Mouse (Mus musculus) intestine, embryonic 15.5 days (tissue): ENCODE data around the gene Fnip1. TPM values are rescaled to one million over a fixed set of nuclear protein-coding genes. Genes with fewer than 3 reads are reported as not detected.
"Not testable (repeated sequence)": the region's sequence is repeated elsewhere in the genome, so short reads cannot be mapped to it uniquely, and the experiment has no call there.

Source experiments
- ATAC-seq: fragments of 200-750 bp; cut with Nextera tagmentation; 2 replicates; pipeline ENCODE4 v1.8.0; 2017; ENCODE audit warnings: moderate TSS enrichment, moderate library complexity
- H3K27ac ChIP-seq: fragments of 300-500 bp; sonication (generic); 2 replicates; pipeline ENCODE4 v1.5.1; 2015; ENCODE audit warnings: mild to moderate bottlenecking, inconsistent platforms
- H3K27me3 ChIP-seq: fragments of 300-500 bp; sonication (generic); replicated peaks from 2 replicates; pipeline ENCODE4 v1.6.1; 2015; ENCODE audit warnings: inconsistent platforms
- H3K36me3 ChIP-seq: fragments of 300-500 bp; sonication (generic); 2 replicates; pipeline ENCODE4 v1.6.1; 2015; ENCODE audit warnings: inconsistent platforms
- H3K4me1 ChIP-seq: fragments of 300-500 bp; sonication (generic); replicated peaks from 2 replicates; pipeline ENCODE4 v1.6.1; 2015; ENCODE audit warnings: inconsistent platforms
- H3K4me2 ChIP-seq: fragments of 300-500 bp; sonication (generic); replicated peaks from 2 replicates; pipeline ENCODE4 v1.6.1; 2015; ENCODE audit warnings: mild to moderate bottlenecking, inconsistent platforms
- H3K4me3 ChIP-seq: fragments of 300-500 bp; sonication (generic); replicated peaks from 2 replicates; pipeline ENCODE4 v1.5.1; 2015; ENCODE audit warnings: inconsistent platforms
- H3K9ac ChIP-seq: fragments of 300-500 bp; sonication (generic); 2 replicates; pipeline ENCODE4 v1.6.1; 2015; ENCODE audit warnings: inconsistent platforms
- H3K9me3 ChIP-seq: fragments of 300-500 bp; sonication (generic); 2 replicates; pipeline ENCODE4 v1.6.1; 2016; ENCODE audit warnings: inconsistent platforms
- WGBS: fragments of 180-500 bp; shearing (Covaris S2); methylation state at CpG from one replicate; pipeline ENCODE4 v1.1.7; 2015; 5-methylcytosine and 5-hydroxymethylcytosine counted together
- polyA plus RNA-seq: library from polyadenylated mRNA; unstranded; fragments of >200 nt; fragmentation: Nextera tagmentation; extraction: Ambion mirVana; gene quantifications from 2 replicates; pipeline ENCODE4 v1.2.1, GENCODE M21; 2015

The Fnip1 gene
- polyA plus RNA-seq = 8.6 and 10.6 TPM in 2 replicates

DNA sequence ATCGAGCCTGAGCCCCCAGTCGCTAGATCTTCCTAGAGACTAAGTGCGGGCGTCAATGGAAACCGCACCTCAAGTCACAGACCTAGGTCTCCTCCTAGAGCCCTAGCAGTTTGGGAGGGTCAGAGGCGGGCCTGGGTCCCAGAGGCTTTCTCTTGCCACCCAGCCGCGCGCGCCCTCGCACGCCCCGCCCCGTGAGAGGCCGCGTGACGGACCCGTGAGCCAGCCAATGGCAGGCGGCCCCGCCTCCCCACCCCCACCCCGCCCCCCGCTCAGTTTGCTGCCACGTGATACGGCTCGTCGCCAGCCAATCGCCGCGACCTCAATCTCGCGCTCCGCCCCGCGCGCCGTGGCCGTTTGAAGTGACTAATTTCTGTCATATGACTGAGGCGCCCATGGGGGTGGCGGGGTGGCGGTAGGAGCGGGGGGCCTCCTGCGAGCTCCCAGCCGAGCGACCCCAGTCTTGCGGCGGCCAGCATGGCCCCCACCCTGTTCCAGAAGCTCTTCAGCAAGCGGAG is at the start of gene Fnip1:
TSS of gene Fnip1 (plus strand) at position 377 of the 515 bp plus-strand sequence.
- Histone ChIP-seq H3K4me3 (peak within 1 kb of the TSS; percentile 97), H3K27ac (peak within 1 kb of the TSS; percentile 88), H3K27me3 (no peaks in the 10 kb centered on the region), H3K9me3 (no peaks in the 10 kb centered on the region), H3K4me1 (0 out of 2 replicates have a peak, but pooled peaks cover 4% of the 10 kb centered on the region), H3K36me3 (no peaks in the 10 kb centered on the region), H3K9ac (peak within 1 kb of the TSS; percentile 89), H3K4me2 (peak within 1 kb of the TSS; percentile 57)
- ATAC-seq = peak; percentile 97
- 0% methylated on average over 47 of the region's 47 CpGs for WGBS

DNA sequence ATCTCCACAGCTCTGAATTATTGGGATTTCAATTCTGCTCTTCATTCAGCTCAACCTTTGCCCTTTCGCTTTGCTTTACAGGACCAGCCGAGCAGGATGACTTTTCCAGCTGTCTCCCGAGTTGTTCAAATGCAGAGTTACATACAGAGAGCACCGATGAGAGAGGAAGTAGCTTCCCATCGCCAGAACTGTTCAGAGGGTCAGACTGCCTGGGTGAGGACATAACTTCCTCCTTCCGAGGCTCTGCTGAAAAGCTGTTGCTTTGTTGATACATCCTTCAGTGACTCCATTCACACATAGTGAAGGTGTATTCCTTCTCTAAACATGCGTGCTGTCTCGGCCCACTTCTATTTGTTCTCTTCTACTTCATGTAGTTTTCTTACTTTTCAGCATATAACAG is 47.6 kb upstream of the Fnip1 start:
- no peaks in the 10 kb centered on the region for H3K27me3 ChIP-seq
- no peak overlapping the region for H3K27ac ChIP-seq
- no peaks in the 10 kb centered on the region for H3K36me3 ChIP-seq
- no peak overlapping the region for H3K9ac ChIP-seq
- no peak for ATAC-seq
- WGBS = 54% methylated on average over 8 of the region's 8 CpGs
- no peak overlapping the region for H3K4me3 ChIP-seq
- no peaks in the 10 kb centered on the region for H3K4me1 ChIP-seq
- H3K9me3 ChIP-seq = no peaks in the 10 kb centered on the region
- H3K4me2 ChIP-seq = no peak overlapping the region

DNA sequence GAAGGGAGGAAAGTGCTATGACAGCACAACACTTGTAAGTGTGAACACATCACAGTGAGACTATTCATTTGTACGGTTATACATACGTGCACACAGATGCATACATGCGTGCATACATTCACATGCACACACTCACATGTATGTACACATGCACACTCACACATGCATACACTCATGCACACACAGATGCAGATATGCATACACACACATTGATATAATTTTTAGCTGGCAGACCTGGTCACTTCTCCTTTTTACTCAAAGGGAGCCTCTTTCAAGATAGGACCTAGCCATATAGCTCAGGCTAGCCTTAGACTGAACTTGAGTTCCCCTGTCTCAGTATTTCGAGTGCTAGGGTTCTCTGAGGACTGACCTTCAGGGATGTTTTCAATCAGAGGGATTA is 46.7 kb upstream of the Fnip1 start:
- Histone ChIP-seq H3K36me3 (no peaks in the 10 kb centered on the region), H3K4me3 (no peak overlapping the region), H3K4me2 (no peak overlapping the region), H3K4me1 (no peaks in the 10 kb centered on the region), H3K9ac (no peak overlapping the region), H3K27me3 (no peaks in the 10 kb centered on the region), H3K9me3 (no peaks in the 10 kb centered on the region), H3K27ac (no peak overlapping the region)
- no peak for ATAC-seq
- 85% methylated on average over 4 of the region's 4 CpGs for WGBS

DNA sequence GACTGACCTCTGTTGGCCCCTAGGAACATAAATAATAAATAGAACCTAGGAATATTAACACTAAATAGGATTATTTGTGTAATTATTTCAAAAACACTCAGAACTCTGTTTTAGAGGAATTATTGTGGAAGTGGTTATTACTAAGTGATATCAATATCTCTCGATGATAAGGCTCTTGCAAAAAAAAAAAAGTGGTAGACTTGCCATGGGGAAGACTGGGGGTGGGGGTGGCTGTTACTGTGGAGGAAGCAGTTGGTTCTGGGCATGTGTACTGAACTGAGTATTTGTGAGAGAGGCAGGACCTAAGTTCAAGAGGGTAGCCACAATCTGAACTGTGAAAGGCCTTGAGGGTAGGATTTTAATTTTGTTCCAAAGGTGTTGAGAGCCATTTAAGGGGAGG is 41.3 kb upstream of the Fnip1 start:
- Histone ChIP-seq H3K9me3 (no peaks in the 10 kb centered on the region), H3K9ac (no peak overlapping the region), H3K4me3 (no peak overlapping the region), H3K27ac (no peak overlapping the region), H3K36me3 (no peaks in the 10 kb centered on the region), H3K27me3 (no peaks in the 10 kb centered on the region), H3K4me2 (no peak overlapping the region), H3K4me1 (no peaks in the 10 kb centered on the region)
- ATAC-seq = no peak
- WGBS = 68% methylated on average over 1 of the region's 1 CpGs

DNA sequence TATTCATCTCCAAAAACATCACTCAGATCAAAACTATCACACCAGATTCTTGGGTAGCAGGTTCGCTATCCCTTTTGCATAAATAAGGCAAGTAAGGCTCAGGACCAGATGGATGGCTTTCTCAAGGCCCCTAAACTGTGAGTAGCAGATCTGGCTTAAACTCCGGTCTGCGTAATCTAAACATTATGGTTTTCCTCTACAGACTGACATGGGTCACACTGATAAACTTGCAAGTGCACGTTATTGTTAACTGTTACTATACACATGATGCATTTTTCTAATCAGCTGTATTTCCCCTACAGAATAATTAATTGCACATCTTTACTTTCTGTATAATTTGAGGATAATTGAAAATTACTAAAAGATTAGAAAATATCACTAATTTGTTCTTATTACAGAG is 39.9 kb upstream of the Fnip1 start:
- Histone ChIP-seq H3K4me2 (no peak overlapping the region), H3K27me3 (no peaks in the 10 kb centered on the region), H3K4me3 (no peak overlapping the region), H3K9ac (no peak overlapping the region), H3K4me1 (no peaks in the 10 kb centered on the region), H3K9me3 (no peaks in the 10 kb centered on the region), H3K27ac (no peak overlapping the region), H3K36me3 (no peaks in the 10 kb centered on the region)
- no peak for ATAC-seq
- 47% methylated on average over 4 of the region's 4 CpGs for WGBS

DNA sequence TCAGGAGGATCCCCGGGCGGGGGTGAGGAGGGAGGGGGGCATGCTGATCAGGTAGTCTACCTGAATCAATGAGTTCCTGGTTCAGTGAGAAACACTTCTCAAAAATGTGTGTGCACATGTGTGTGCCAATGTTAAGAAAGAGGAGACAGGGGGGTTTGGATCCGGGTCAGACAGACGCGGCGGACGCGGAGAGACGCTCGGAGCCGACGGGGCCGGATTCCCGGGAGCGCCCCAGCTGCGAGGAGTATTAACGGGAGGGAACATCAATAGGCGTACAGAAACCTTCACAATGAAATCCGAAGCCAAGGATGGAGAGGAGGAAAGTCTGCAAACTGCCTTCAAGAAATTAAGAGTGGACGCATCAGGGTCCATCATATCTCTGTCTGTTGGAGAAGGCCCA is 37.2 kb upstream of the Fnip1 start:
- not testable (repeated sequence) for H3K27ac ChIP-seq, H3K4me2 ChIP-seq, H3K36me3 ChIP-seq, ATAC-seq, H3K4me1 ChIP-seq, H3K27me3 ChIP-seq, H3K9me3 ChIP-seq, H3K4me3 ChIP-seq, H3K9ac ChIP-seq
- 93% methylated on average over 20 of the region's 20 CpGs for WGBS

DNA sequence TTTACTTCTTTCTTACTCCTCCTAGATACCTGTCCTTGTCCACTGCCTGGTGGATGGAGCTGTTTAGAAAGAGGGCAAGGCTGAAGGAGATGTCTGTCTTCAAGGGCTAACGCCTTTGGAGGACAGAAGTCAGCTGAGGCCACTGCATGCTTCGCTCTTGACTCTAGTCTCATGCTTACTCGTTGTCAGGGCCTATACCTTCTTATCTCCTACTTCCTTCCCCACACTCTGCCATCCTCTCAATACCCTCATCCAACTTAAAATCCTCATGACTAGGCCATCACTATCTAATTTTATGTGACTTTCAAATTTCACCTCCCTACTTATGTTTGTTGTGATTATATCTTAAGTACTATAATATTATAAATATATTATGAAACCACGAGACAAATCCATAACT is 33.1 kb upstream of the Fnip1 start:
- no peaks in the 10 kb centered on the region for H3K27me3 ChIP-seq
- no peak for ATAC-seq
- no peaks in the 10 kb centered on the region for H3K4me1 ChIP-seq
- H3K4me2 ChIP-seq = no peak overlapping the region
- H3K9ac ChIP-seq = no peak overlapping the region
- no peak overlapping the region for H3K4me3 ChIP-seq
- WGBS = 78% methylated on average over 4 of the region's 4 CpGs
- H3K27ac ChIP-seq = no peak overlapping the region
- H3K9me3 ChIP-seq = no peaks in the 10 kb centered on the region
- no peaks in the 10 kb centered on the region for H3K36me3 ChIP-seq

DNA sequence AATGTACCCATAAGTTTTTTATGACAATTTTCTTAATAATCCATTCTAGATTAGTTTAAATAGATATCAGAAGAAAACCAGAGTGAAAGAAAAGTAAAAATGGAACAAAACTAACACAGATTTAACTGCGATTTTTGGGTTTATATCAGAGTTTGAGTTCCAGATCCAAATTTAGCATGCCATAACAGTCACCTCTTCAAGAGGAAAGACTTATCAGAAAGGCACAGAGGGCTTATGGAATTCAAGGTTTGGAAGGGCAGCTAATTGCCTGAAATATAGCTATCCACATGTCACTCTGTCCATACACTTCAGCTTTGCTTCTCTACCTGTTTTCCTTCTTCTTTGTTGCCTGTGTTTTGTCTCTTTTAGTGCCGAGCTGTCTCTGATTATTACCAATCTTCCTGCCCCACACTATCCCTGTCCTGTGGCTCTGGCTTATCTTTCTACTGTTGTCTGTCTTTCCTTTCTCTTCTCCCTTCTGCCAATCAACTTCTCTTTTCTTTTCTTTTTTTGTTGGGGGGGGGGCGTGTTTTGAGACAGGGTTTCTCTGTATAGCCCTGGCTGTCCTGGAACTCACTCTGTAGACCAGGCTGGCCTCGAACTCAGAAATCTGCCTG is 31.0 kb upstream of the Fnip1 start:
- Histone ChIP-seq H3K4me3 (no peak overlapping the region), H3K4me2 (no peak overlapping the region), H3K9ac (no peak overlapping the region), H3K27me3 (no peaks in the 10 kb centered on the region), H3K36me3 (no peaks in the 10 kb centered on the region), H3K27ac (no peak overlapping the region), H3K9me3 (no peaks in the 10 kb centered on the region), H3K4me1 (no peaks in the 10 kb centered on the region)
- no peak for ATAC-seq
- 82% methylated on average over 4 of the region's 4 CpGs for WGBS

DNA sequence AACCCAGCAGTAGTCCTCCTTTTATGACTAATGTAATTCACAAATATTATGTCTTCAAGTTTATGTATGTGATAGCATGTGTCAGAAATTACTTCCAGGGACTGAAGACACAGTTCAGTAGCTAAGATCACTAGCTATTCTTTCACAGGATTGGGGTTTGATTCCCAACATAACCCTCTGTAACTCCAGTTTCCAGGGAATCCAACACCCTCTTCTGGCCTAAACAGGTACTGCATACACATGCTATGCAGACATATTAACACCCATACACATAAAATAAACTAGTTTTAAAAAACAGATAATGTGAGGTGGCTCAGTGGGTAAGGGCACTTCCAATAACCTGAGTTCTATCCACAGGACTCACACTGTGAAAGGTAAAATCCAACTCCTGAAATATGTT is 27.4 kb upstream of the Fnip1 start:
- H3K4me3 ChIP-seq = no peak overlapping the region
- H3K27ac ChIP-seq = no peak overlapping the region
- H3K4me1 ChIP-seq = no peaks in the 10 kb centered on the region
- ATAC-seq = no peak
- no peaks in the 10 kb centered on the region for H3K36me3 ChIP-seq
- no peak overlapping the region for H3K9ac ChIP-seq
- no peaks in the 10 kb centered on the region for H3K9me3 ChIP-seq
- no peaks in the 10 kb centered on the region for H3K27me3 ChIP-seq
- no peak overlapping the region for H3K4me2 ChIP-seq

DNA sequence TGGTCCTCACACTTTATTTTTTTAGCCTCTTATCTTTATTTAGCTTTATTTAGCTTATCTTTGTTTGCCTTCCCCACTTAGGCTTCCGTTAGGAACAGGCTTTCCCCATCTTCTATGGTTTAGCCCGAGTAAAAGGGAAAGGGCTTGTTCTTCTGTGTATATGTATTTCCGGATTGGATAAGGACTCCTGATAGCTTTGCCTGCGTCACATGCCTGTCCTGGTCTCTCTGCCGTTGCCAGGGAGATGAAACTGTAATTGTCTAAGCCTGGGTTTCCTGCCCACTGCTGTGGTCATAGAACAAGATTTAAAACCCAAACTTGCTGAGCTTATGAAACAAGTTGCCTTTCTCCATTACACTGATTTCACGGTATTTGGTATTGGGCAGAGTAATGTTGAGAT is 25.0 kb upstream of the Fnip1 start:
- ATAC-seq = peak; percentile 56; the same call in 1 of the 2 replicates
- H3K9ac ChIP-seq = no peak overlapping the region
- no peak overlapping the region for H3K4me3 ChIP-seq
- no peak overlapping the region for H3K27ac ChIP-seq
- H3K4me1 ChIP-seq = no peaks in the 10 kb centered on the region
- peak overlapping the region; percentile 24; the same call in 1 of the 2 replicates for H3K4me2 ChIP-seq
- H3K36me3 ChIP-seq = no peaks in the 10 kb centered on the region
- 13% methylated on average over 6 of the region's 6 CpGs for WGBS
- H3K27me3 ChIP-seq = no peaks in the 10 kb centered on the region
- no peaks in the 10 kb centered on the region for H3K9me3 ChIP-seq

DNA sequence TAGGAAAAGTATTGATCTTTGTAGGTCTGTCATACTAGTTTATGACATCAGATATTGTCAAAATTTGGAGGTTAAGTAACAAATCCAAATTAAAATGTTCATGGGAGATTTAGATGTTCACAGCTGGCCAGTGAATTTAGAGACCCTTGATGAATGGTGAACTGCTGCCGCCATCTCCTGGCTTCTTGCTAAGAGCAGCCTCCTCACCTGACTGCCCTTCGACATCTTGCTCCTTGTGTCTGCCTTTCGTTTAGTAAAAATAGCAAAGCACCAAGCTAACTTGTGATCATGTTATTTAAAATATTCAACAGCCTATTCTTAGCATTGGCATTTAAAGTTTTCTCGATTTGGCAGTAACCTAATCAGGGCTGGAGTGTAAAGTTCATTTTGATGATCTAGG is 15.0 kb upstream of the Fnip1 start:
- no peak overlapping the region for H3K4me2 ChIP-seq
- no peaks in the 10 kb centered on the region for H3K4me1 ChIP-seq
- ATAC-seq = no peak
- H3K27me3 ChIP-seq = no peaks in the 10 kb centered on the region
- H3K36me3 ChIP-seq = no peaks in the 10 kb centered on the region
- no peak overlapping the region for H3K9ac ChIP-seq
- H3K9me3 ChIP-seq = no peaks in the 10 kb centered on the region
- H3K27ac ChIP-seq = no peak overlapping the region
- WGBS = 69% methylated on average over 4 of the region's 4 CpGs
- H3K4me3 ChIP-seq = no peak overlapping the region

DNA sequence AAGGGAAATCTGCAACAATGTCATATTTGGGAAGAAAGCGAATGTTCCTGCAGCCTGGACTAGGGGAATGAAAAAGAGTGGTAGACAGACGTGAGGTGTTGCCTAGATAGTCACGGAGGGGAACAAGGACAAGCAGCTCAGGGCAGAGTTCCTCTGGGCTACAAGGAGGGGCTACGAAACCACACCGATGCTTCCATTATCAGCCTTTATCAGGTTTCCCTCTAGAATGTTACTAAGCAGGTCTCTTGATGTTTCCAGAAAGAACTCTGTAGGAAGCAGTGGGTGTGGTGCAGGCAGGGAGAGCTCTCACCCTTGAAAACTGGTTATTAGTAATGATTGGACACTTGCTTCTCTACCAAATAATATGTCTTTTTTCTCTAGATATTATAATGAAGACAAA is 11.7 kb upstream of the Fnip1 start:
- Histone ChIP-seq H3K4me1 (no peaks in the 10 kb centered on the region), H3K9me3 (no peaks in the 10 kb centered on the region), H3K4me3 (no peak overlapping the region), H3K27ac (no peak overlapping the region), H3K27me3 (no peaks in the 10 kb centered on the region), H3K9ac (no peak overlapping the region), H3K36me3 (no peaks in the 10 kb centered on the region), H3K4me2 (no peak overlapping the region)
- 74% methylated on average over 5 of the region's 5 CpGs for WGBS
- ATAC-seq = no peak

DNA sequence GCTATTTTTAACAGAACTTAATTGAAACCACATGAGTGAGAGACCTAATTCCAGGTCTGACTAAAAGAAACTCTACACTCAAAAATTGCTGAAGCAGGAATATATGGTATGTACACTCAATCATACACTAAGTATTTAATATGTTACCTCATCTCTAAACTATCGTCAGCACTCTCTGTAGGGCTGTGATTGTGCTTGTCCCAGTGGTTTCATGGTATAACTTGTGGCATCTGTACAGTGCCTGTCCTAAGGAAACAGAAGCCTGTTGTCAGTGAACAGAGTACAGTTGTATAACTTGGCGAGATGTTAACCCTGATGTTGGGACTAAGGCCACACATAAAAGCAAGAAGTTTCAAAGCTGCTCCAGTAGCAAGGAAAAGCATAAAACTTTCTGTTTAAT is 10.9 kb upstream of the Fnip1 start:
- WGBS = 57% methylated on average over 2 of the region's 2 CpGs
- no peaks in the 10 kb centered on the region for H3K4me1 ChIP-seq
- no peak overlapping the region for H3K27ac ChIP-seq
- no peak overlapping the region for H3K9ac ChIP-seq
- no peaks in the 10 kb centered on the region for H3K27me3 ChIP-seq
- no peaks in the 10 kb centered on the region for H3K36me3 ChIP-seq
- no peak overlapping the region for H3K4me2 ChIP-seq
- H3K9me3 ChIP-seq = no peaks in the 10 kb centered on the region
- ATAC-seq = no peak
- no peak overlapping the region for H3K4me3 ChIP-seq
